14 mouse cellular contexts compared by ENCODE assay signal in the genomic region with DNA sequence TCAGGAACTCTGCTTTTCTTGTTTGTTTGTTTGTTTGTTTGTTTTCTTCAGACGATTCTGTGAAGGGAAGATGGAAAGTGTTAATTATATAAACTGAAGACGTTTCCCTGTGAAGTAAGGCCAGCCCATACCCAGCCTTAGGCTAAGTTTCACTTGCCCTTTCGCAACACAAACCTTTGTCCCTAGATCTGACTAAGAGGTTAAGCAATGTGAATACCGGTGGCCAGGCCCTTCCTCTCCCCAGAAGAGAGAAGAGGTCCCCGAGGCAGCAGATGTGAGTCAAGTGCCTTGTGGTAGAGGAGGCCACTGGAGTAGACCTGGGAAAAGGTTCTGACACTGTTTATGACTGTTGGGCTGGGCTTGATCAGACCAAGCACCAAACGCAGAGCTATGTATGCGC.
DNase-seq lines count a peak whose midpoint lies in the region; ATAC-seq and TF ChIP-seq lines count a peak whose summit lies in the region.
"Had no signal": no experiment of that assay in that cellular context is flagged by ENCODE, and none has a peak within 500 bp of the region (broad histone marks: within the 10 kb centered on the region; RNA-seq: fewer than 3 reads in every experiment).

No protein-coding gene starts in this region.

- TF ChIP-seq CTCF in spleen, adult 2 months (IDR thresholded peaks at IDR 0.05; ENCODE audit: extremely low read depth, insufficient read depth, insufficient read length, insufficient replicate concordance) = no peak

- H3K36me3 ChIP-seq in spleen, adult 2 months (ENCODE audit: control insufficient read depth, insufficient read depth, low read length) = no peaks in the 10 kb centered on the region
- no peaks in the 10 kb centered on the region for H3K36me3 ChIP-seq in hindbrain, embryonic 12.5 days
- no peaks in the 10 kb centered on the region for H3K36me3 ChIP-seq in forebrain, embryonic 10.5 days (replicated peaks)
- H3K36me3 ChIP-seq: neural tube, embryonic 15.5 days had no signal

- no peak for DNase-seq in spleen, adult 2 months (ENCODE audit: low read depth in 1 of 2, low spot score in 2 of 2)
- DNase-seq in spleen, postnatal 10 days (ENCODE audit: low spot score in 2 of 2) = no peak
- peak; percentile 90 for DNase-seq in fat pad, adult 2 months (ENCODE audit: extremely low read depth, low read depth, low spot score)
- peak; percentile 69 for DNase-seq in lung, postnatal 36 days
- DNase-seq in forebrain, embryonic 10.5 days (ENCODE audit: extremely low spot score, low spot score) = no peak
- DNase-seq: cerebellum, adult 11-12 months; kidney, adult 18-20 months; right cerebral cortex, postnatal 4 days; thymus, postnatal 14 days had no signal

- peak overlapping the region; percentile 21; the same call in 1 of the 2 replicates for H3K27ac ChIP-seq in spleen, adult 2 months (ENCODE audit: insufficient read depth, low read length)
- no peak overlapping the region for H3K27ac ChIP-seq in hindbrain, embryonic 12.5 days
- no peak overlapping the region for H3K27ac ChIP-seq in forebrain, embryonic 10.5 days
- H3K27ac ChIP-seq: forebrain, embryonic 13.5 days; neural tube, embryonic 15.5 days had no signal

- no peak overlapping the region for H3K9ac ChIP-seq in hindbrain, embryonic 12.5 days
- H3K9ac ChIP-seq: forebrain, embryonic 13.5 days; neural tube, embryonic 15.5 days had no signal

- H3K4me3 ChIP-seq in spleen, adult 2 months (ENCODE audit: extremely low read depth, insufficient read depth, insufficient read length) = no peak overlapping the region
- no peak overlapping the region for H3K4me3 ChIP-seq in hindbrain, embryonic 12.5 days
- no peak overlapping the region for H3K4me3 ChIP-seq in forebrain, embryonic 10.5 days
- H3K4me3 ChIP-seq: forebrain, embryonic 13.5 days; neural tube, embryonic 15.5 days had no signal

- ATAC-seq in hindbrain, embryonic 12.5 days (ENCODE audit: low FRiP score) = no peak
- ATAC-seq in inflammation-experienced regulatory T-cells, adult 6 months = no peak
- ATAC-seq: activated CD4-positive, CD25-positive, alpha-beta regulatory T cell, adult 4 months; forebrain, embryonic 13.5 days had no signal

- H3K27me3 ChIP-seq in spleen, adult 2 months (ENCODE audit: control insufficient read depth, insufficient read depth, low read length) = no peaks in the 10 kb centered on the region
- no peaks in the 10 kb centered on the region for H3K27me3 ChIP-seq in hindbrain, embryonic 12.5 days
- H3K27me3 ChIP-seq in forebrain, embryonic 10.5 days (ENCODE audit: poor library complexity, severe bottlenecking) = no peaks in the 10 kb centered on the region
- H3K27me3 ChIP-seq: forebrain, embryonic 13.5 days; neural tube, embryonic 15.5 days had no signal

- TF ChIP-seq POLR2A in spleen, adult 2 months (IDR thresholded peaks at IDR 0.05; ENCODE audit: low read depth, low read length) = no peak

- H3K4me2 ChIP-seq in hindbrain, embryonic 12.5 days (replicated peaks) = no peak overlapping the region
- H3K4me2 ChIP-seq: forebrain, embryonic 13.5 days; neural tube, embryonic 15.5 days had no signal

- H3K4me1 ChIP-seq in spleen, adult 2 months (ENCODE audit: control insufficient read depth, insufficient read depth, insufficient read length) = no peaks in the 10 kb centered on the region; the same call in 1 of the 2 replicates
- no peaks in the 10 kb centered on the region for H3K4me1 ChIP-seq in hindbrain, embryonic 12.5 days
- peaks cover 4% of the 10 kb centered on the region for H3K4me1 ChIP-seq in forebrain, embryonic 10.5 days
- H3K4me1 ChIP-seq: forebrain, embryonic 13.5 days had no signal

- WGBS in spleen, adult 2 months = 57% methylated on average over 7 of the region's 7 CpGs
- 87% methylated on average over 7 of the region's 7 CpGs for WGBS in hindbrain, embryonic 12.5 days
- 83% methylated on average over 7 of the region's 7 CpGs for WGBS in forebrain, embryonic 10.5 days

- H3K9me3 ChIP-seq in hindbrain, embryonic 12.5 days (replicated peaks) = no peaks in the 10 kb centered on the region
- H3K9me3 ChIP-seq in forebrain, embryonic 10.5 days = no peaks in the 10 kb centered on the region
- H3K9me3 ChIP-seq: forebrain, embryonic 13.5 days; neural tube, embryonic 15.5 days had no signal

Comparison
In these comparisons a context has a peak if more than half of its experiments do, and no peak if none do; other contexts are left out.
1. DNase-seq: peak in fat pad, adult 2 months (single experiment) and lung, postnatal 36 days (single experiment); none in spleen, adult 2 months (0 of 2), spleen, postnatal 10 days (0 of 2) and forebrain, embryonic 10.5 days (single experiment).